Mouse (Mus musculus) hindbrain, embryonic 12.5 days (tissue): ENCODE results near the gene Tm9sf4. TPM values are rescaled to one million over a fixed set of nuclear protein-coding genes. Genes with fewer than 3 reads are reported as not detected.

ENCODE experiments used
- ATAC-seq: fragments of 200-750 bp; cut with Nextera tagmentation; 2 replicates; pipeline ENCODE4 v1.8.0; 2017; ENCODE audit warnings: moderate TSS enrichment; ENCODE audit not compliant: low FRiP score
- H3K27ac ChIP-seq: fragments of 300-500 bp; sonication (generic); 2 replicates; pipeline ENCODE4 v1.5.1; 2016; ENCODE audit warnings: mild to moderate bottlenecking
- H3K27me3 ChIP-seq: fragments of 300-500 bp; sonication (generic); 2 replicates; pipeline ENCODE4 v1.6.1; 2016; ENCODE audit warnings: mild to moderate bottlenecking
- H3K36me3 ChIP-seq: fragments of 300-500 bp; sonication (generic); 2 replicates; pipeline ENCODE4 v1.6.1; 2016; ENCODE audit warnings: mild to moderate bottlenecking
- H3K4me1 ChIP-seq: fragments of 300-500 bp; sonication (generic); 2 replicates; pipeline ENCODE4 v1.6.1; 2016
- H3K4me2 ChIP-seq: fragments of 300-500 bp; sonication (generic); replicated peaks from 2 replicates; pipeline ENCODE4 v1.6.1; 2016; ENCODE audit warnings: mild to moderate bottlenecking
- H3K4me3 ChIP-seq: fragments of 300-500 bp; sonication (generic); 2 replicates; pipeline ENCODE4 v1.5.1; 2016; ENCODE audit warnings: mild to moderate bottlenecking
- H3K9ac ChIP-seq: fragments of 300-500 bp; sonication (generic); 2 replicates; pipeline ENCODE4 v1.6.1; 2016; ENCODE audit warnings: mild to moderate bottlenecking, moderate library complexity
- H3K9me3 ChIP-seq: fragments of 300-500 bp; sonication (generic); replicated peaks from 2 replicates; pipeline ENCODE4 v1.6.1; 2016; ENCODE audit warnings: mild to moderate bottlenecking
- WGBS: fragments of 180-500 bp; shearing (Covaris S2); methylation state at CpG from one replicate; pipeline ENCODE4 v1.1.7; 2016; 5-methylcytosine and 5-hydroxymethylcytosine counted together
- polyA plus RNA-seq: library from polyadenylated mRNA; unstranded; fragments of >200 nt; fragmentation: Nextera tagmentation; extraction: Ambion mirVana; gene quantifications from 2 replicates; pipeline ENCODE4 v1.2.1, GENCODE M21; 2016

Tm9sf4 gene
- polyA plus RNA-seq, 1 experiment from 2014 or later, result 84.7 TPM

DNA sequence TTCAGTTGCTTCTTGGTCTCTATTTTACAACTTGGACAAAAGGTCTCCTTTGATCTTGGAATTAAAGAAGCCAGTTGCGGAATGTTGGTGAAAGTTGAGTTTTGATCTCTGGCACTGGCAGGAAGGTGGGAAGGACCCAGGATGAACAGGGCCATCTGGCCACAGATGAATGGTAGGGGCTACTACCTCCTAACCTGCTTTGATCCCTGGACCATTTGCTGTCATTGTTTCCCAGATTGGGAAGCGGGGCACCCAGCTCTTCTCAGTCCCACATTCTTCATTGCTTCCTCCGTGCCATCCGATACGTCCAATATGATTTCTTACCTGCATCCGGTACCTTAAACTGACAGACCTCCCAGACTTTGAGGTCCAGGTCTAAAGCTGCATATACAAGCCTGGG, 6.0 kb downstream of the Tm9sf4 start:
- H3K9ac ChIP-seq, result no peak overlapping the region
- no peak overlapping the region for H3K4me3 ChIP-seq
- H3K9me3 ChIP-seq, result no peaks in the 10 kb centered on the region
- no peak overlapping the region for H3K27ac ChIP-seq
- peaks cover 7% of the 10 kb centered on the region for H3K36me3 ChIP-seq
- no peak overlapping the region for H3K4me2 ChIP-seq
- H3K27me3 ChIP-seq, result no peaks in the 10 kb centered on the region
- 59% methylated on average over 6 of the region's 6 CpGs for WGBS
- H3K4me1 ChIP-seq, result peaks cover 13% of the 10 kb centered on the region
- ATAC-seq, result no peak

DNA sequence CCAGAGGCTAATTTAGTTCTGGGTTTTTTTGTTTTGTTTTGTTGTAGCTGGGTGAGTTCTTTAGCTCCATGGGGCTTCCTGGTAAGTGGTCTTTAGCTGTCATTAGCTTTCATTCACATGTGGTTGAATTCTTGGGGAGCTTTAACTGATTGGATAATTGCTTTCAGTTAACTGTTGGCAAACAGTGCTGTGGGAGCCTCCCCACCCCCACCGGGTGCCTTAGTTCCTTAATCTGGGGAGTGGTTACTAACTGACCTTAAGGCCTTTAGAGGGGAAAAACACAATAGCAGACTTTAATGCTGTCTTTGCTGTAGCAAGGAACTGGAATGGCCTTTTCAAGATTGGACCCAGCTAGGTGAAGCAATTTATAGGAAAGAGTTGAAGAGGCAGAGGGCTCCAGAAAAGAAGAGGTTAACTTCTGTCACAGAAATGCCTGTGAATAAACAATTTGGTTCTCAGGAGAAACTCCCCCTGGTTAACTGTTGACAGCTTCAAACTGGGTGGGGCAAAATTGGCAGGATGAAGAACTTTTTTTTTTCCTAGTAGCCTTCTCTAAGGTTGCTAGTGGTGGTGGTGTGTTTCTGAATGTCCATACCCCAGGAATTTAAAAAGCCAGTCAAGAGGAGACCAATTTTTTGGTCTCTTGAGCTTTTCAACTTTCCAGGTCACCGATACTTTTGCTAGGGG, 7.2 kb downstream of the Tm9sf4 start:
- Histone ChIP-seq H3K4me3 (no peak overlapping the region), H3K27ac (no peak overlapping the region), H3K4me1 (peaks cover 9% of the 10 kb centered on the region), H3K36me3 (peaks cover 7% of the 10 kb centered on the region), H3K9ac (no peak overlapping the region), H3K9me3 (no peaks in the 10 kb centered on the region), H3K4me2 (no peak overlapping the region), H3K27me3 (no peaks in the 10 kb centered on the region)
- ATAC-seq, result no peak
- WGBS, result 26% methylated on average over 2 of the region's 2 CpGs

DNA sequence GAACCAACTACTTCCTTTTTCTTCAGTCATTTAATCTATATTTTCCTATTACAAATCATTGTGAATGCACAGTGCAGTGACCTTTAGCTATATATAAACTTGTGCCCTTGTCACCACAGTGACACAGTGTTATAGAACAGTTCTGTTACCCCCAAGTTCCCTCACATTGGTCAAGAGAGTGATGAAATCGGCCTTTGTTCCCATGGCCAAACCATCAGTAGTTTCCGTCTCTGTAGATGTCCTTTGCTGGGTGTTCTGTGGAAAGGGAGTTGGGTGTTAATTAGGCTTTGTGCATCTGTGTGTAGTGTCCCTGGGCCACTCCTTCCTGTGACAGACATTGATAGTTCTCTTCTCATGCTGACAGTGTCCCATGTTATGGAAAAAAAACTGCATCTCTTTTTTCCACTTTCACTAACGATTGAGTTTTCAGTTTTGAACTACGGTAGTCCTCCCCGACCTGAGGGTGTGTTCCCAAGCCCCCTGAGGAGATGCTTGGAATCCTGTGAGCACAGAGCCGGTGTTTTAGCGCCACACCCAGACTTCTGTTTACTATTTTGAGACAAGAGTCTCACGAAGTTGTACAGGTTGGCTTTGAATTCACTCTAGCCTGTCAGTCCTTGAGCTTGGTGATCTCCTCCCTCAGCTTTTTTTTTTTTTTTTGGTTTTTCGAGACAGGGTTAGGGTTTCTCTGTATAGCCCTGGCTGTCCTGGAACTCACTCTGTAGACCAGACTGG, 9.6 kb downstream of the Tm9sf4 start:
- Histone ChIP-seq H3K4me1 (peaks cover 9% of the 10 kb centered on the region), H3K9ac (no peak overlapping the region), H3K27ac (no peak overlapping the region), H3K36me3 (peaks cover 4% of the 10 kb centered on the region; the same call in 1 of the 2 replicates), H3K9me3 (no peaks in the 10 kb centered on the region), H3K27me3 (no peaks in the 10 kb centered on the region), H3K4me3 (no peak overlapping the region), H3K4me2 (no peak overlapping the region)
- no peak for ATAC-seq
- WGBS, result 87% methylated on average over 9 of the region's 9 CpGs

- WGBS, result 92% methylated on average over 5 of the region's 5 CpGs
- H3K4me3 ChIP-seq, result no peak overlapping the region
- no peak overlapping the region for H3K4me2 ChIP-seq
- H3K27me3 ChIP-seq, result no peaks in the 10 kb centered on the region
- H3K27ac ChIP-seq, result no peak overlapping the region
- peaks cover 9% of the 10 kb centered on the region for H3K4me1 ChIP-seq
- ATAC-seq, result no peak
- peaks cover 4% of the 10 kb centered on the region; the same call in 1 of the 2 replicates for H3K36me3 ChIP-seq
- H3K9me3 ChIP-seq, result no peaks in the 10 kb centered on the region
- H3K9ac ChIP-seq, result no peak overlapping the region
These were observed 10.9 kb downstream of the Tm9sf4 start for GRCm38 (mm10) chr2:153171966-153172365.

DNA sequence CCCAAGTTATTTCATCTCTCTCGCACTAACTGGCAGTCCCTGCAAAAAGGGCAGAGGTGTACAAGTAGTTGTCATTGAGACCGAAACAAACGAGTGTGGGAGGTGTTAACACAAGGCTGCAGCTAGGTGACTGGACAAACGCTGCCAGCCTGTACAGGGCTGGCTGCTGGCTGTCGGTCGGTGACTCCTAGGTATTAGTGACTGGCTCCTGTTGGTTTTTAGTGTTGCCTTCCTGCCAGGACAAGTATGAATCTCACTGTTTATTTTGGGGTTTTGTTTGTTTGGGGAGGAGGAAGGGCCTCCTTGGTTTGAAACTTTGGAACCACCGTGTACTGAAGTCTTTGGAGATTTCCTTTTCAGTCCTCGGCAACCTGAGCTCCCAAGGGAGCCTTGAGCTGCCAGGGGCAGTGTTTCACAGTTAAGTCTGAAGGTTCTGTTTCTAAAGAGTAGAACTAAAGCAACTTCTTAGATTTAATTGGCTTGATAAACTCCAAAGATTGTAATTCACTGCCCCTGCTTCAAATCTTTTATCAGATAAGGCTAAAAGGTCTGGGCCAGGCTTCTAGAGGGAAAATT, 15.0 kb downstream of the Tm9sf4 start:
- H3K9me3 ChIP-seq, result no peaks in the 10 kb centered on the region
- ATAC-seq, result no peak
- no peaks in the 10 kb centered on the region for H3K4me1 ChIP-seq
- no peak overlapping the region for H3K27ac ChIP-seq
- 79% methylated on average over 8 of the region's 8 CpGs for WGBS
- H3K27me3 ChIP-seq, result no peaks in the 10 kb centered on the region
- no peak overlapping the region for H3K9ac ChIP-seq
- no peak overlapping the region for H3K4me3 ChIP-seq
- peaks cover 17% of the 10 kb centered on the region for H3K36me3 ChIP-seq
- H3K4me2 ChIP-seq, result no peak overlapping the region

DNA sequence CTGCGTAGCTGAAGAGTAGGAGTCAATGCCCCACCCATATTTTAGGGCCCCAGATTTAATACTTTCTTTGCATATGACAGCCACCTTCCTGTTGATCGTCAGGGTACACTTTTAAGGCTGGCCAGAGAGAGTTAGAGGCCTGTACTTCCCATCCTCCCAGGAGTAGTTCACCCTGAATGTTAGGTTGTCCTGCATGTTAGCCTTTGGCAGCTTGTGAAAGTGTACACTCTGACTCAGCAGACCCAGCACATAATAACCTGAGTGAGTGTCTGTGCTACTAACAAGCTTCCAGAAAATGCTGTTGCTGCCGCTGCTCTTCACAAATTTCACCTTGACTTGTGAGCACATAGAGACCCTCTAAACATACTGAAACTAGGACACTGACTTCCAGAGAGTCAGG, 16.1 kb downstream of the Tm9sf4 start:
- H3K4me2 ChIP-seq, result no peak overlapping the region
- H3K36me3 ChIP-seq, result peaks cover 22% of the 10 kb centered on the region
- ATAC-seq, result no peak
- H3K27me3 ChIP-seq, result no peaks in the 10 kb centered on the region
- no peaks in the 10 kb centered on the region for H3K9me3 ChIP-seq
- no peaks in the 10 kb centered on the region for H3K4me1 ChIP-seq
- H3K27ac ChIP-seq, result no peak overlapping the region
- no peak overlapping the region for H3K4me3 ChIP-seq
- WGBS, result 95% methylated on average over 3 of the region's 3 CpGs
- no peak overlapping the region for H3K9ac ChIP-seq

GRCm38 (mm10) chr2:153179126-153179860, 18.2 kb downstream of the Tm9sf4 start:
- Histone ChIP-seq H3K4me1 (no peaks in the 10 kb centered on the region), H3K27ac (no peak overlapping the region), H3K9ac (no peak overlapping the region), H3K36me3 (peaks cover 42% of the 10 kb centered on the region), H3K4me3 (no peak overlapping the region), H3K9me3 (no peaks in the 10 kb centered on the region), H3K4me2 (no peak overlapping the region), H3K27me3 (no peaks in the 10 kb centered on the region)
- WGBS, result 87% methylated on average over 10 of the region's 10 CpGs
- ATAC-seq, result no peak

- 90% methylated on average over 3 of the region's 3 CpGs for WGBS
- H3K27ac ChIP-seq, result no peak overlapping the region
- H3K4me3 ChIP-seq, result no peak overlapping the region
- H3K4me1 ChIP-seq, result no peaks in the 10 kb centered on the region
- no peak overlapping the region for H3K9ac ChIP-seq
- no peak overlapping the region for H3K4me2 ChIP-seq
- no peak for ATAC-seq
- no peaks in the 10 kb centered on the region for H3K27me3 ChIP-seq
- no peaks in the 10 kb centered on the region for H3K9me3 ChIP-seq
- peaks cover 49% of the 10 kb centered on the region for H3K36me3 ChIP-seq
These were observed 18.9 kb downstream of the Tm9sf4 start for GRCm38 (mm10) chr2:153179961-153180360.

GRCm38 (mm10) chr2:153186176-153186591, 25.1 kb downstream of the Tm9sf4 start:
- Histone ChIP-seq H3K4me2 (no peak overlapping the region), H3K36me3 (peaks cover 97% of the 10 kb centered on the region), H3K4me3 (no peak overlapping the region), H3K9me3 (no peaks in the 10 kb centered on the region), H3K27me3 (no peaks in the 10 kb centered on the region), H3K4me1 (no peaks in the 10 kb centered on the region), H3K9ac (no peak overlapping the region), H3K27ac (no peak overlapping the region)
- WGBS, result 89% methylated on average over 2 of the region's 2 CpGs
- no peak for ATAC-seq

- Histone ChIP-seq H3K36me3 (peaks cover 100% of the 10 kb centered on the region), H3K27me3 (no peaks in the 10 kb centered on the region), H3K4me3 (no peak overlapping the region), H3K9ac (no peak overlapping the region), H3K9me3 (no peaks in the 10 kb centered on the region), H3K4me1 (no peaks in the 10 kb centered on the region), H3K27ac (no peak overlapping the region), H3K4me2 (no peak overlapping the region)
- no peak for ATAC-seq
- WGBS, result 90% methylated on average over 2 of the region's 2 CpGs
These were observed 26.7 kb downstream of the Tm9sf4 start for GRCm38 (mm10) chr2:153187848-153188247.

GRCm38 (mm10) chr2:153191242-153191641, 30.1 kb downstream of the Tm9sf4 start:
- no peak overlapping the region for H3K4me2 ChIP-seq
- no peak overlapping the region for H3K4me3 ChIP-seq
- no peak for ATAC-seq
- no peak overlapping the region for H3K9ac ChIP-seq
- no peaks in the 10 kb centered on the region for H3K27me3 ChIP-seq
- peaks cover 93% of the 10 kb centered on the region for H3K36me3 ChIP-seq
- 88% methylated on average over 2 of the region's 2 CpGs for WGBS
- no peaks in the 10 kb centered on the region for H3K4me1 ChIP-seq
- no peaks in the 10 kb centered on the region for H3K9me3 ChIP-seq
- no peak overlapping the region for H3K27ac ChIP-seq

GRCm38 (mm10) chr2:153194255-153194654, 33.2 kb downstream of the Tm9sf4 start:
- no peak for ATAC-seq
- Histone ChIP-seq H3K4me3 (no peak overlapping the region), H3K9ac (no peak overlapping the region), H3K4me2 (no peak overlapping the region), H3K27ac (no peak overlapping the region), H3K36me3 (peaks cover 87% of the 10 kb centered on the region), H3K9me3 (no peaks in the 10 kb centered on the region), H3K27me3 (no peaks in the 10 kb centered on the region), H3K4me1 (no peaks in the 10 kb centered on the region)
- 98% methylated on average over 3 of the region's 3 CpGs for WGBS
